Mouse (Mus musculus): ENCODE results near the gene Cnot6.

- no peak for TF ChIP-seq POLR2A (IDR thresholded peaks at IDR 0.05; ENCODE audit: borderline replicate concordance, extremely low read depth, insufficient read depth, insufficient read length, poor library complexity, severe bottlenecking)
- no peak for TF ChIP-seq CTCF (IDR thresholded peaks at IDR 0.05; ENCODE audit: borderline replicate concordance, extremely low read depth, insufficient read depth, insufficient read length)
Observed at GRCm38 (mm10) chr11:49684237-49684973, 28.1 kb downstream of the Cnot6 start.
